Mouse (Mus musculus): ENCODE data around the gene Polr1d. TPM values are rescaled to one million over a fixed set of nuclear protein-coding genes. Genes with fewer than 3 reads are reported as not detected.

The Polr1d gene
- total and polyA plus RNA-seq, 3 experiments = 107 to 188 (median 131) TPM

DNA sequence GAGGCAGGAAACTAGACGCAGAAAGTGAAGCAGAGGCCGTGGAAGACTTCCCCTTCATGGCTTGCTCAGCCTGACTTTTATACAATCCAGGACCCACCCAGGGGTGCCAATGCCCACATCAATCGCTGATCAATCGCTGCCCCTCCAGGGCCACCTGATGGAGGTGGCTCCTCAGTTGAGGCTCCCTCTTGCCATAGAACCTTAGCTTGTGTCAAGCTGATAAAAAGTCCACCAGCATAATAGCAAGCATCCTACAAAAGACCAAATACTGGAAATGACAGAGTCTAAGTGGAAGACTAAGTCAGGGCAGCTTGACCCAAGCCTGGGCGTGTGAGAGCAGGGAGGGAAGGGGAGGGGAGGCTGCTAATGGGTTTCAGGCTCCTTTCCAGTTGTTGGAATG lies 40.2 kb upstream of the Polr1d start:
- no peak for DNase-seq (ENCODE audit: low spot score)
- peaks cover 92% of the 10 kb centered on the region for H3K36me3 ChIP-seq (replicated peaks)

DNA sequence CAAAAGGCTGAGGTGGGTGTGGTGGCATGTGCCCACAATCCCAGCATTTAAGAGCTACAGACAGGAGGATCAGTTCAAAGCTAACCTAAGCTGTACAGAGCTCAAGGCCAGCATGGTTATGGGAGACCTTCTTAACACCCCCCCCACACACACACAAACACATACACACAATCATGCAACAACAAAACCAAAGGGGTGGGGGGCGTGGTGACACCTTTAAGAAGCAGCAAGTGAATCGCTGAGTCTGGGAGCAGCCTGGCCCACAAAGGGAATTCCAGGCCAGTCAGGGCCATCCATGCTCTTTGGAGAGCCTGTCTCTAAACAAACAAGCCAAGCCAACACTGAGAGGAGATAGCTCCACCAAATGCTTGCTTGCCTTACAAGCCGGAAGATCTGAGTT lies 39.2 kb upstream of the Polr1d start:
- ATAC-seq (ENCODE audit: extremely low read depth, insufficient number of reproducible peaks, low FRiP score, poor library complexity, severe bottlenecking) (no peak), DNase-seq (ENCODE audit: low spot score) (no peak)
- H3K27me3 ChIP-seq (ENCODE audit: insufficient read depth, low read length) = no peaks in the 10 kb centered on the region
- no peaks in the 10 kb centered on the region for H3K9me3 ChIP-seq (replicated peaks)
- TF ChIP-seq GATA1 (IDR thresholded peaks at IDR 0.05; ENCODE audit: borderline replicate concordance, low read length) (no peak), POLR2AphosphoS5 (IDR thresholded peaks at IDR 0.05; ENCODE audit: insufficient replicate concordance, low read depth, low read length) (no peak), GATA2 (IDR thresholded peaks at IDR 0.05; ENCODE audit: borderline replicate concordance, low read depth, low read length) (no peak), CTCF (IDR thresholded peaks at IDR 0.05; ENCODE audit: low read depth, low read length) (no peak), TAL1 (conservative IDR thresholded peaks at IDR 0.05; ENCODE audit: low read depth, low read length) (no peak)
- peaks cover 3% of the 10 kb centered on the region; the same call in 1 of the 2 replicates for H3K4me1 ChIP-seq (ENCODE audit: insufficient read depth, low read depth, low read length)
- H3K4me3 ChIP-seq (ENCODE audit: low read depth, low read length) = no peak overlapping the region
- H3K36me3 ChIP-seq (replicated peaks) = peaks cover 92% of the 10 kb centered on the region

More for the DNA sequence above, 40.2 kb upstream of the Polr1d start:
- TF ChIP-seq TAL1 (conservative IDR thresholded peaks at IDR 0.05; ENCODE audit: low read depth, low read length) (no peak), CTCF (IDR thresholded peaks at IDR 0.05; ENCODE audit: low read depth, low read length) (no peak), GATA2 (IDR thresholded peaks at IDR 0.05; ENCODE audit: borderline replicate concordance, low read depth, low read length) (no peak), GATA1 (IDR thresholded peaks at IDR 0.05; ENCODE audit: borderline replicate concordance, low read length) (no peak), POLR2AphosphoS5 (IDR thresholded peaks at IDR 0.05; ENCODE audit: insufficient replicate concordance, low read depth, low read length) (no peak)
- Histone ChIP-seq H3K9me3 (replicated peaks) (no peaks in the 10 kb centered on the region), H3K4me3 (ENCODE audit: low read depth, low read length) (no peak overlapping the region), H3K4me1 (ENCODE audit: insufficient read depth, low read depth, low read length) (peaks cover 3% of the 10 kb centered on the region; the same call in 1 of the 2 replicates), H3K27me3 (ENCODE audit: insufficient read depth, low read length) (no peaks in the 10 kb centered on the region)
- no peak for ATAC-seq (ENCODE audit: extremely low read depth, insufficient number of reproducible peaks, low FRiP score, poor library complexity, severe bottlenecking)

DNA sequence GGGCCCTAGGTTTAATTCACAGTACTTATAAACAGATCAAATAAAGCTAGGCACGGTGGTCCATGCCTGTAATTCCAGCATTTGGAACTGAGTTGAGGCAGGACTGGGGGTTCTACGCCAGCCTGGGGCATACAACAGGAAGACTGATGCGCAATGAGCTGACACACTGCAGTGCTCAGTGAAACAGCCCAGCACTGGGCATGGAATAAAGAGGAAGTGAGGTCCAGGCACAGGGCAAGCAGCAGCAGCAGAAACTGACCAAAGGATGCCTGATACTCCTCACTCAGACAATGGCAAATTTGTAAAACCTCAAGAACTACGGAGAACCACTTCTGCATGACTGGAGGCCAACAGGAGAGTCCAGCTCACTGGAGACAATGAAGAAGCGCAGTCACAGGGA lies 37.5 kb upstream of the Polr1d start:
- Histone ChIP-seq H3K4me1 (ENCODE audit: insufficient read depth, low read depth, low read length) (peaks cover 5% of the 10 kb centered on the region), H3K4me3 (ENCODE audit: low read depth, low read length) (no peak overlapping the region), H3K27me3 (ENCODE audit: insufficient read depth, low read length) (no peaks in the 10 kb centered on the region), H3K36me3 (replicated peaks) (peaks cover 87% of the 10 kb centered on the region), H3K9me3 (replicated peaks) (no peaks in the 10 kb centered on the region)
- no peak for TF ChIP-seq GATA1 (IDR thresholded peaks at IDR 0.05; ENCODE audit: borderline replicate concordance, low read length)
- TF ChIP-seq TAL1 (conservative IDR thresholded peaks at IDR 0.05; ENCODE audit: low read depth, low read length) = no peak
- TF ChIP-seq GATA2 (IDR thresholded peaks at IDR 0.05; ENCODE audit: borderline replicate concordance, low read depth, low read length) = no peak
- TF ChIP-seq POLR2AphosphoS5 (IDR thresholded peaks at IDR 0.05; ENCODE audit: insufficient replicate concordance, low read depth, low read length) = no peak
- no peak for TF ChIP-seq CTCF (IDR thresholded peaks at IDR 0.05; ENCODE audit: low read depth, low read length)
- no peak for DNase-seq (ENCODE audit: low spot score)
- ATAC-seq (ENCODE audit: extremely low read depth, insufficient number of reproducible peaks, low FRiP score, poor library complexity, severe bottlenecking) = peak; percentile 25; the same call in 1 of the 2 replicates

DNA sequence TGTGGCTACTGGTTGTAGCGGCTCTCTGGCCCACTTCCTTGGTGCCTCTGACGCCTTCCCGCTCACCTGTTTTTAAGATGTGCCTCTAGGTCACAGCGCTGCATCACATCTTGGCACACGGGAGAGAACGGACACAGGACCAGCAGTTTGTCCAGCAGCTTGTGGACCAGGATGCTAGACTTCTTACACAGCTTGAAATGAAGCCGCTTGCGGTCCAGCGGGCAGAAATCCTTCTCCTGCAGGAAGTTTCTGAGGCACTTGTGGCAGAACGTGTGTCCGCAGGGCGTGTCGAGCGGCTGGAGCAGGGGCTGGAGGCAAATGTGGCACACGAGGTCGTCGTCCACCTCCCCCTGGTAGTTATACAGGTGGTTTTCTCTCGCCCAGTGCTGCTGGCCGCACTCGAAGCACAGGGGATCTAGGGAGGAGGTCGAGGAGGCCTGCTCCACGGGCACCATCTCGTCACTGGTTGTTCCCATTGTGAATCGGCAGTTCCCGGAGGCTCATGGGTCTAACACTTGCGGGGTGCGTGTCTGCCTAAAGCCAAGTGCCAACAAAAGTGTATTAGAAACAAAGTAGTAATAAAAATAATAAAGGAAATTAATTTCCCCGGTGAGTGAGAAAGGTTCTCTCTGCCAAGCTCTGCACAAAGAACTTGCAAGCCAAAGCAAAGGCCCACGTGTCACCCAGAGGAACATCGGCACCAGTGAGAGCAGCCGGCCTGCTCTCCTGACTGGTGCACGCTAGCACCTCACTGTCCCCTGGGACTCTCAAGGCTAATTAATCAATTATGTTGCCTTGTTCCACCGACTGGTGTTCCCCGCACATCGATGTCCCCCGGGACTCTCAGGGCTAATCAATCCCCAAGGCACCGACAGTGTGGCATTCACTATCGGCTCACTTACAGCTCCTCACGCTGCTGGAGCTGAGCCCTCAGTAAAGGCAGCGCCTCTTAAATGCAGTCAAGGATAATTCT lies 34.6 kb upstream of the Polr1d start:
- DNase-seq (ENCODE audit: low spot score) (no peak), ATAC-seq (ENCODE audit: extremely low read depth, insufficient number of reproducible peaks, low FRiP score, poor library complexity, severe bottlenecking) (no peak)
- H3K4me3 ChIP-seq (ENCODE audit: low read depth, low read length) = no peak overlapping the region
- H3K9me3 ChIP-seq (replicated peaks) = no peaks in the 10 kb centered on the region
- H3K27me3 ChIP-seq (ENCODE audit: insufficient read depth, low read length) = no peaks in the 10 kb centered on the region
- TF ChIP-seq TAL1 (conservative IDR thresholded peaks at IDR 0.05; ENCODE audit: low read depth, low read length) (no peak), POLR2AphosphoS5 (IDR thresholded peaks at IDR 0.05; ENCODE audit: insufficient replicate concordance, low read depth, low read length) (no peak), CTCF (IDR thresholded peaks at IDR 0.05; ENCODE audit: low read depth, low read length) (no peak), GATA2 (IDR thresholded peaks at IDR 0.05; ENCODE audit: borderline replicate concordance, low read depth, low read length) (no peak), GATA1 (IDR thresholded peaks at IDR 0.05; ENCODE audit: borderline replicate concordance, low read length) (no peak)
- peaks cover 81% of the 10 kb centered on the region for H3K36me3 ChIP-seq (replicated peaks)
- H3K4me1 ChIP-seq (ENCODE audit: insufficient read depth, low read depth, low read length) = peaks cover 5% of the 10 kb centered on the region

DNA sequence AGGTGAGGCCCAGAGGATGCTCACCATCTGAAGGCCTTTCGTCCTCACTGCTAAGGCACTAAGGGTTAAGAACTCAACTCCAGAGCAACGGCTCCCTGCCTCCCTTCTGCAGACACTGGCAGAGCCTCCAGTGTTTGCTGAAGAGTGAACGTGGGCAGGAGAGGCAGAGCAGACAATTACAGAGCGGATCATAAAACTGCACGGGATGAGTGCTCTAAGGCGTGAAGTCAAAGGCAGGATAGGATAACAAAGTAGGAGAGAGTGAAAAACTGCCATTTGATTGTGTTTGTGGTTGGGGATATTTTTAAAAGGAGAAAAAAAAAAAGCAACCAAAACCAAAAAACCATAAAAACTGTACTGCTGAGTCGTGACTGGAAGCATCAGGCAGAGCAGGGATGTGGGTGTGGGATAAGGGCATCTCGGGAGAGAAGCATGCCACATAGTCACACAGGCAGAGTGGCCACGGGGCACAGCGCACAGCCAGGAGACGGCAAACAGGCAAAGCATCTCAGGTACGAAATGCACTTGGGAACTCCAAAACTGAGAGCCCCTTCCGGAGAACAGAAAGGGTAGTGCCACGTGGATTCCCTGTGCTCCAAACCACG lies 33.5 kb upstream of the Polr1d start:
- peaks cover 5% of the 10 kb centered on the region for H3K4me1 ChIP-seq (ENCODE audit: insufficient read depth, low read depth, low read length)
- no peaks in the 10 kb centered on the region for H3K27me3 ChIP-seq (ENCODE audit: insufficient read depth, low read length)
- no peak for ATAC-seq (ENCODE audit: extremely low read depth, insufficient number of reproducible peaks, low FRiP score, poor library complexity, severe bottlenecking)
- no peak overlapping the region for H3K4me3 ChIP-seq (ENCODE audit: low read depth, low read length)
- no peak for DNase-seq (ENCODE audit: low spot score)
- H3K9me3 ChIP-seq (replicated peaks) = no peaks in the 10 kb centered on the region
- TF ChIP-seq GATA1 (IDR thresholded peaks at IDR 0.05; ENCODE audit: borderline replicate concordance, low read length) = no peak
- peaks cover 79% of the 10 kb centered on the region for H3K36me3 ChIP-seq (replicated peaks)

DNA sequence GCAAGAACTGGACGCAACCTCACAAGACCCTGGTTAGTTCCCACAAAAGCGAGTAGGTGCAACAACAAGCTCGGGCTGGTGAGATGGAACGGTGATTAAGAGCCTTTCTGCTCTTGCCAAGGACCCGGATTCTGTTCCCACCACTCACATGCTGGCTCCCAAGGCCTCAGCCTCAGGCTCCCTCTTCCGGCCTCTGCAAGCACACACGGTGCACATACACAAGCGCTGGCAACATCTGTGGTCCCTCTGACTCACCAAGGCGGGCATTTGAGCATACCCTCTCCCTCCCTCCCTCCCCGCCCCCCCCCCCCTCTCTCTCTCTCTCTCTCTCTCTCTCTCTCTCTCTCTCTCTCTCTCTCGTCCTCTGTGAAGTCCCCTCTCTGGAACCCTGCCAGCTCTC lies 31.5 kb upstream of the Polr1d start:
- ATAC-seq (ENCODE audit: extremely low read depth, insufficient number of reproducible peaks, low FRiP score, poor library complexity, severe bottlenecking) = no peak
- TF ChIP-seq GATA2 (IDR thresholded peaks at IDR 0.05; ENCODE audit: borderline replicate concordance, low read depth, low read length) (no peak), POLR2AphosphoS5 (IDR thresholded peaks at IDR 0.05; ENCODE audit: insufficient replicate concordance, low read depth, low read length) (no peak), CTCF (IDR thresholded peaks at IDR 0.05; ENCODE audit: low read depth, low read length) (no peak), GATA1 (IDR thresholded peaks at IDR 0.05; ENCODE audit: borderline replicate concordance, low read length) (no peak), TAL1 (conservative IDR thresholded peaks at IDR 0.05; ENCODE audit: low read depth, low read length) (no peak)
- H3K9me3 ChIP-seq (replicated peaks) = no peaks in the 10 kb centered on the region
- no peaks in the 10 kb centered on the region for H3K27me3 ChIP-seq (ENCODE audit: insufficient read depth, low read length)
- H3K4me1 ChIP-seq (ENCODE audit: insufficient read depth, low read depth, low read length) = peaks cover 2% of the 10 kb centered on the region; the same call in 1 of the 2 replicates
- peaks cover 74% of the 10 kb centered on the region for H3K36me3 ChIP-seq (replicated peaks)
- H3K4me3 ChIP-seq (ENCODE audit: low read depth, low read length) = no peak overlapping the region
- no peak for DNase-seq (ENCODE audit: low spot score)

Measured in G1E (cell line).